14 mouse cellular contexts compared by ENCODE assay signal in genomic region chr7:46999983-47000643, GRCm38 (mm10). TPM values are rescaled to one million over a fixed set of nuclear protein-coding genes. Genes with fewer than 3 reads are reported as not detected.
DNase-seq lines count a peak whose midpoint lies in the region; ATAC-seq and TF ChIP-seq lines count a peak whose summit lies in the region.
"Had no signal": no experiment of that assay in that cellular context is flagged by ENCODE, and none has a peak within 500 bp of the region (broad histone marks: within the 10 kb centered on the region; RNA-seq: fewer than 3 reads in every experiment).

No protein-coding gene starts in this region.

- H3K4me1 ChIP-seq in intestine, embryonic 14.5 days (replicated peaks; ENCODE audit: control insufficient read depth, insufficient read depth, low read length): peaks cover 37% of the 10 kb centered on the region
- peaks cover 25% of the 10 kb centered on the region for H3K4me1 ChIP-seq in intestine, embryonic 15.5 days (replicated peaks)
- H3K4me1 ChIP-seq in midbrain, embryonic 13.5 days (replicated peaks): peaks cover 44% of the 10 kb centered on the region
- H3K4me1 ChIP-seq in midbrain, postnatal 0 days (ENCODE audit: insufficient read depth, low read length): peaks cover 2% of the 10 kb centered on the region; the same call in 1 of the 2 replicates

- 31% methylated on average over 8 of the region's 8 CpGs for WGBS in intestine, embryonic 14.5 days
- WGBS in intestine, embryonic 15.5 days: 35% methylated on average over 8 of the region's 8 CpGs
- WGBS in midbrain, embryonic 13.5 days: 80% methylated on average over 8 of the region's 8 CpGs
- 80% methylated on average over 8 of the region's 8 CpGs for WGBS in midbrain, postnatal 0 days

- H3K4me3 ChIP-seq in intestine, embryonic 14.5 days (ENCODE audit: low read depth, low read length): no peak overlapping the region
- no peak overlapping the region for H3K4me3 ChIP-seq in intestine, embryonic 15.5 days (replicated peaks)
- no peak overlapping the region for H3K4me3 ChIP-seq in midbrain, embryonic 13.5 days (replicated peaks)
- no peak overlapping the region for H3K4me3 ChIP-seq in midbrain, postnatal 0 days (ENCODE audit: low read depth, low read length)
- H3K4me3 ChIP-seq: embryonic facial prominence, embryonic 12.5 days had no signal

- peaks cover 42% of the 10 kb centered on the region for H3K36me3 ChIP-seq in intestine, embryonic 14.5 days (ENCODE audit: control insufficient read depth, insufficient read depth, low read length)
- peaks cover 21% of the 10 kb centered on the region for H3K36me3 ChIP-seq in intestine, embryonic 15.5 days
- peaks cover 37% of the 10 kb centered on the region for H3K36me3 ChIP-seq in midbrain, embryonic 13.5 days
- peaks cover 29% of the 10 kb centered on the region for H3K36me3 ChIP-seq in midbrain, postnatal 0 days (ENCODE audit: insufficient read depth, low read length)

- H3K9me3 ChIP-seq in intestine, embryonic 14.5 days (ENCODE audit: control insufficient read depth, low read length): no peaks in the 10 kb centered on the region
- no peaks in the 10 kb centered on the region for H3K9me3 ChIP-seq in intestine, embryonic 15.5 days
- no peaks in the 10 kb centered on the region for H3K9me3 ChIP-seq in midbrain, embryonic 13.5 days
- H3K9me3 ChIP-seq in midbrain, postnatal 0 days (ENCODE audit: low read length): no peaks in the 10 kb centered on the region
- H3K9me3 ChIP-seq: embryonic facial prominence, embryonic 12.5 days had no signal

- ATAC-seq in intestine, embryonic 14.5 days (replicated peaks; ENCODE audit: low FRiP score, low TSS enrichment, low read depth): peak; percentile 62; the same call in 1 of the 2 replicates
- no peak; the same call in 1 of the 2 replicates for ATAC-seq in intestine, embryonic 15.5 days
- no peak for ATAC-seq in midbrain, embryonic 13.5 days
- no peak for ATAC-seq in midbrain, postnatal 0 days (ENCODE audit: low FRiP score)
- ATAC-seq: inflammation-experienced regulatory T-cells, adult 6 months had no signal

- peak overlapping the region; percentile 71; the same call in 1 of the 2 replicates for H3K27ac ChIP-seq in intestine, embryonic 14.5 days (ENCODE audit: low read depth)
- no peak overlapping the region; the same call in 1 of the 2 replicates for H3K27ac ChIP-seq in intestine, embryonic 15.5 days
- H3K27ac ChIP-seq in midbrain, embryonic 13.5 days: peak overlapping the region; percentile 9; the same call in 1 of the 2 replicates
- H3K27ac ChIP-seq in midbrain, postnatal 0 days (ENCODE audit: low read depth, low read length): no peak overlapping the region
- H3K27ac ChIP-seq: embryonic facial prominence, embryonic 12.5 days had no signal

- no peak for TF ChIP-seq CTCF in midbrain, postnatal 0 days (IDR thresholded peaks at IDR 0.05)

- DNase-seq in intestine, embryonic 14.5 days (ENCODE audit: low spot score): peak; percentile 54
- no peak for DNase-seq in midbrain, postnatal 0 days (ENCODE audit: low spot score)
- DNase-seq in kidney, postnatal 25 days: peak; percentile 46 to 65
- no peak for DNase-seq in yolk sac, embryonic 10.5 days (ENCODE audit: low spot score)
- no peak for DNase-seq in Muller cell, postnatal 12 days (ENCODE audit: inconsistent ontology term)
- DNase-seq: cerebellum, adult 2 months; thymus, postnatal 25 days had no signal

- H3K27me3 ChIP-seq in intestine, embryonic 14.5 days (replicated peaks; ENCODE audit: control insufficient read depth, insufficient read depth, low read length): no peaks in the 10 kb centered on the region
- no peaks in the 10 kb centered on the region for H3K27me3 ChIP-seq in intestine, embryonic 15.5 days (replicated peaks)
- no peaks in the 10 kb centered on the region for H3K27me3 ChIP-seq in midbrain, embryonic 13.5 days
- H3K27me3 ChIP-seq in midbrain, postnatal 0 days (ENCODE audit: insufficient read depth, low read length): no peaks in the 10 kb centered on the region
- H3K27me3 ChIP-seq: embryonic facial prominence, embryonic 12.5 days had no signal

- no peak overlapping the region for H3K9ac ChIP-seq in intestine, embryonic 14.5 days (ENCODE audit: low read length)
- no peak overlapping the region for H3K9ac ChIP-seq in intestine, embryonic 15.5 days
- 0 out of 2 replicates have a peak overlapping the region, but pooled peaks have one; percentile 10 for H3K9ac ChIP-seq in midbrain, embryonic 13.5 days (replicated peaks)
- no peak overlapping the region for H3K9ac ChIP-seq in midbrain, postnatal 0 days (replicated peaks; ENCODE audit: low read length, poor library complexity, severe bottlenecking)
- H3K9ac ChIP-seq: embryonic facial prominence, embryonic 12.5 days had no signal

- H3K4me2 ChIP-seq in intestine, embryonic 14.5 days (ENCODE audit: low read length): 0 out of 2 replicates have a peak overlapping the region, but pooled peaks have one; percentile 16
- no peak overlapping the region for H3K4me2 ChIP-seq in intestine, embryonic 15.5 days (replicated peaks)
- no peak overlapping the region for H3K4me2 ChIP-seq in midbrain, embryonic 13.5 days (replicated peaks)
- H3K4me2 ChIP-seq in midbrain, postnatal 0 days (ENCODE audit: low read depth, low read length, poor library complexity, severe bottlenecking): no peak overlapping the region
- H3K4me2 ChIP-seq: embryonic facial prominence, embryonic 12.5 days had no signal

RNA-seq across cellular contexts. Expression of gene Spty2d1, which starts 8.1 kb away (rescaled TPM):
- polyA plus RNA-seq in intestine, embryonic 14.5 days (2014; fragmentation: Nextera tagmentation; extraction: Ambion mirVana): 17.6 and 18.0 TPM in 2 replicates
- 16.5 and 17.2 TPM in 2 replicates for polyA plus RNA-seq in intestine, embryonic 15.5 days (2015; fragmentation: Nextera tagmentation; extraction: Ambion mirVana)
- polyA plus RNA-seq in midbrain, embryonic 13.5 days (2015; fragmentation: Nextera tagmentation; extraction: Ambion mirVana): 9.5 and 9.6 TPM in 2 replicates
- 8.8 and 10.7 TPM in 2 replicates for total RNA-seq in midbrain, postnatal 0 days (2014; rRNA removed)
- 3.8 and 4.7 TPM in 2 replicates for polyA plus RNA-seq in midbrain, postnatal 0 days (2015; fragmentation: Nextera tagmentation; extraction: Ambion mirVana)

RNA-seq across cellular contexts. Expression of gene Gm9999, which starts 16.7 kb away (rescaled TPM):
- not detected in 2 replicates for polyA plus RNA-seq in intestine, embryonic 14.5 days (2014; fragmentation: Nextera tagmentation; extraction: Ambion mirVana)
- polyA plus RNA-seq in intestine, embryonic 15.5 days (2015; fragmentation: Nextera tagmentation; extraction: Ambion mirVana): not detected in 2 replicates
- polyA plus RNA-seq in midbrain, embryonic 13.5 days (2015; fragmentation: Nextera tagmentation; extraction: Ambion mirVana): not detected in 2 replicates
- total RNA-seq in midbrain, postnatal 0 days (2014; rRNA removed): not detected in 2 replicates
- not detected in 2 replicates for polyA plus RNA-seq in midbrain, postnatal 0 days (2015; fragmentation: Nextera tagmentation; extraction: Ambion mirVana)
- total RNA-seq: gastrocnemius, adult 18-20 months had no signal
- polyA plus RNA-seq: cerebellum, adult 2 months; embryonic facial prominence, embryonic 12.5 days; heart, embryonic 14.5 days; inflammation-experienced regulatory T-cells, adult 6 months; spleen, adult 2 months had no signal

RNA-seq across cellular contexts. Expression of gene Uevld, which starts 41.8 kb away (rescaled TPM):
- polyA plus RNA-seq in intestine, embryonic 14.5 days (2014; fragmentation: Nextera tagmentation; extraction: Ambion mirVana): 11.4 and 12.6 TPM in 2 replicates
- 10.3 and 11.2 TPM in 2 replicates for polyA plus RNA-seq in intestine, embryonic 15.5 days (2015; fragmentation: Nextera tagmentation; extraction: Ambion mirVana)
- 7.4 and 7.5 TPM in 2 replicates for polyA plus RNA-seq in midbrain, embryonic 13.5 days (2015; fragmentation: Nextera tagmentation; extraction: Ambion mirVana)
- 10.1 and 10.6 TPM in 2 replicates for total RNA-seq in midbrain, postnatal 0 days (2014; rRNA removed)
- polyA plus RNA-seq in midbrain, postnatal 0 days (2015; fragmentation: Nextera tagmentation; extraction: Ambion mirVana): 3.7 TPM in 2 replicates

RNA-seq across cellular contexts. Expression of gene Tmem86a, which starts 50.3 kb away (rescaled TPM):
- 30.6 and 31.4 TPM in 2 replicates for polyA plus RNA-seq in intestine, embryonic 14.5 days (2014; fragmentation: Nextera tagmentation; extraction: Ambion mirVana)
- 48.8 and 50.4 TPM in 2 replicates for polyA plus RNA-seq in intestine, embryonic 15.5 days (2015; fragmentation: Nextera tagmentation; extraction: Ambion mirVana)
- polyA plus RNA-seq in midbrain, embryonic 13.5 days (2015; fragmentation: Nextera tagmentation; extraction: Ambion mirVana): 21.5 and 22.6 TPM in 2 replicates
- 15.1 and 16.0 TPM in 2 replicates for total RNA-seq in midbrain, postnatal 0 days (2014; rRNA removed)
- polyA plus RNA-seq in midbrain, postnatal 0 days (2015; fragmentation: Nextera tagmentation; extraction: Ambion mirVana): 29.0 and 30.1 TPM in 2 replicates

Comparison
In these comparisons a context has a peak if more than half of its experiments do, and no peak if none do; other contexts are left out.
1. H3K27ac ChIP-seq: peak in intestine, embryonic 14.5 days (single experiment) and midbrain, embryonic 13.5 days (single experiment); none in intestine, embryonic 15.5 days (single experiment) and midbrain, postnatal 0 days (single experiment).
2. DNase-seq: peak in intestine, embryonic 14.5 days (single experiment) and kidney, postnatal 25 days (2 of 2); none in midbrain, postnatal 0 days (single experiment), yolk sac, embryonic 10.5 days (single experiment) and Muller cell, postnatal 12 days (single experiment).